Mouse (Mus musculus): ENCODE measurements around the gene Phlda2. TPM values are rescaled to one million over a fixed set of nuclear protein-coding genes. Genes with fewer than 3 reads are reported as not detected.

Gene Phlda2
- polyA plus RNA-seq, 1 experiment, result 0.39 TPM

GRCm38 (mm10) chr7:143506271-143506670 is 3.3 kb upstream of the Phlda2 start:
- Histone ChIP-seq H3K4me1 (replicated peaks; ENCODE audit: control insufficient read depth, insufficient read depth, low read length) (peaks cover 6% of the 10 kb centered on the region; the same call in 1 of the 2 replicates), H3K36me3 (ENCODE audit: control insufficient read depth, insufficient read depth, low read length) (no peaks in the 10 kb centered on the region), H3K27ac (ENCODE audit: control insufficient read depth, insufficient read depth, low read length) (no peak overlapping the region), H3K4me3 (ENCODE audit: control insufficient read depth, insufficient read depth, low read length) (no peak overlapping the region), H3K27me3 (ENCODE audit: control insufficient read depth, insufficient read depth, low read length) (peaks cover 13% of the 10 kb centered on the region; the same call in 1 of the 2 replicates)
- no peak for DNase-seq
- no peak for TF ChIP-seq CTCF (IDR thresholded peaks at IDR 0.05; ENCODE audit: borderline replicate concordance, control insufficient read depth, extremely low read depth, insufficient read depth, low read length, poor library complexity)
- TF ChIP-seq POLR2A (IDR thresholded peaks at IDR 0.05; ENCODE audit: control insufficient read depth, extremely low read depth, insufficient read depth, low read length, poor library complexity), result no peak
- WGBS, result 72% methylated on average over 7 of the region's 7 CpGs

DNA sequence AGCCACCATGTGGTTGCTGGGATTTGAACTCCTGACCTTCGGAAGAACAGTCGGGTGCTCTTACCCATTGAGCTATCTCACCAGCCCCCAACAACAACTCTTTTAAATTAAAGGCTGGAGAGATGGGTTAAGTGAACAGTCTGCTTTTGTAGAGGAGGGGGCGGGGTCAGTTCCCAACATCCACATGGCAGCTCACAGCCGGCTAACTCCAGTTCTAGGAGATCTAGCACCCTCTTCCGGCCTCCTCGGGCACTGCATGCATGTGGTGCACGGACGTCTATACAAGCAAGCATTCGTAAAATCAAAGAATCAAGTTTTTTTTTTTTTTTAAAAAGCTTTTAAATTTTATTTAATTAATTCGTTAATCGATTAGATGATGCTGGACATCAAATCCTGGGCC is 2.9 kb upstream of the Phlda2 start:
- peak; percentile 82 for DNase-seq
- H3K27me3 ChIP-seq (ENCODE audit: control insufficient read depth, insufficient read depth, low read length), result peaks cover 13% of the 10 kb centered on the region; the same call in 1 of the 2 replicates
- no peak overlapping the region for H3K4me3 ChIP-seq (ENCODE audit: control insufficient read depth, insufficient read depth, low read length)
- H3K27ac ChIP-seq (ENCODE audit: control insufficient read depth, insufficient read depth, low read length), result no peak overlapping the region
- TF ChIP-seq CTCF (IDR thresholded peaks at IDR 0.05; ENCODE audit: borderline replicate concordance, control insufficient read depth, extremely low read depth, insufficient read depth, low read length, poor library complexity) (peak; percentile 44; the same call in 1 of the 2 replicates), POLR2A (IDR thresholded peaks at IDR 0.05; ENCODE audit: control insufficient read depth, extremely low read depth, insufficient read depth, low read length, poor library complexity) (no peak)
- 29% methylated on average over 11 of the region's 11 CpGs for WGBS
- H3K4me1 ChIP-seq (replicated peaks; ENCODE audit: control insufficient read depth, insufficient read depth, low read length), result peaks cover 6% of the 10 kb centered on the region; the same call in 1 of the 2 replicates
- no peaks in the 10 kb centered on the region for H3K36me3 ChIP-seq (ENCODE audit: control insufficient read depth, insufficient read depth, low read length)

DNA sequence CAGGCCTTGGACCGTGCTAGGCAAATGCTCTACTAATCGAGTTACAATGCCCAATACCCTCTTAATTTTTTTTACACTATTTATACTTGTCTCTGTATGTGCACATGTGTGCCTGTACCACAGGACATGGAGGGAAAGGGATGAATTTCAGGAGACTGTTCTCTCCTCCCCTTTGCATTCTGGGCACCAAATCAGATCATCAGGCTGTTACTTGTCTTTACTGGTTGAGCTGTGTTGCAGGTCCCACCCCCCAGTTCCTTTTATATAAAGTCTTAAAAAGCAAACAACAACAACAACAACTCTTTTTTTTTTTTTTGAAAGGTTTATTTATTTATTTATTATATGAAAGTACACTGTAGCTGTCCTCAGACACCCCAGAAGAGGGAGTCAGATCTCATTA is 2.5 kb upstream of the Phlda2 start:
- no peak for TF ChIP-seq POLR2A (IDR thresholded peaks at IDR 0.05; ENCODE audit: control insufficient read depth, extremely low read depth, insufficient read depth, low read length, poor library complexity)
- no peak for TF ChIP-seq CTCF (IDR thresholded peaks at IDR 0.05; ENCODE audit: borderline replicate concordance, control insufficient read depth, extremely low read depth, insufficient read depth, low read length, poor library complexity)
- H3K36me3 ChIP-seq (ENCODE audit: control insufficient read depth, insufficient read depth, low read length), result no peaks in the 10 kb centered on the region
- no peak overlapping the region for H3K27ac ChIP-seq (ENCODE audit: control insufficient read depth, insufficient read depth, low read length)
- H3K4me3 ChIP-seq (ENCODE audit: control insufficient read depth, insufficient read depth, low read length), result no peak overlapping the region
- H3K4me1 ChIP-seq (replicated peaks; ENCODE audit: control insufficient read depth, insufficient read depth, low read length), result peaks cover 6% of the 10 kb centered on the region; the same call in 1 of the 2 replicates
- 84% methylated on average over 2 of the region's 2 CpGs for WGBS
- H3K27me3 ChIP-seq (ENCODE audit: control insufficient read depth, insufficient read depth, low read length), result peaks cover 13% of the 10 kb centered on the region; the same call in 1 of the 2 replicates
- no peak for DNase-seq

DNA sequence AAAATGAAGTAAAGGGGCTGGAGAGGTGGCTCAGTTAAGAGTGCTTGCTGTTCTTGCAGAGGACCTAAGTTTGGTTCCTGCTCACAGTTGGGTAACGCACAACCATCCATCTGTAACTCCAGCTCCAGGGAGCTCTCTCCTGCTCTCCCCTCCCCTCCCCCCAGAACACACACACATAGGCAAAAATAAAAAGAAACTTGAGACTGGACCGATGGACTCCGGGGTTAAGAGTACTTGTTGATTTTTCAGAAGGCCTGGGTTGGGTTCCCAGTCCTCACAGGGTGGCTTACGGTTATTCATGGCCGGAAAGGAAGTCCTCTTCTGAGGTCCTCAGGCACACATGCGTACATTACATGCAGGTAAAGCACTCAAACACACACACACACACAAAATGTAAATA is 976 bp upstream of the Phlda2 start:
- WGBS, result 95% methylated on average over 6 of the region's 6 CpGs
- no peaks in the 10 kb centered on the region for H3K36me3 ChIP-seq (ENCODE audit: control insufficient read depth, insufficient read depth, low read length)
- no peak for DNase-seq
- H3K27ac ChIP-seq (ENCODE audit: control insufficient read depth, insufficient read depth, low read length), result no peak overlapping the region
- peaks cover 13% of the 10 kb centered on the region; the same call in 1 of the 2 replicates for H3K27me3 ChIP-seq (ENCODE audit: control insufficient read depth, insufficient read depth, low read length)
- peaks cover 6% of the 10 kb centered on the region; the same call in 1 of the 2 replicates for H3K4me1 ChIP-seq (replicated peaks; ENCODE audit: control insufficient read depth, insufficient read depth, low read length)
- H3K4me3 ChIP-seq (ENCODE audit: control insufficient read depth, insufficient read depth, low read length), result no peak overlapping the region
- no peak for TF ChIP-seq POLR2A (IDR thresholded peaks at IDR 0.05; ENCODE audit: control insufficient read depth, extremely low read depth, insufficient read depth, low read length, poor library complexity)
- no peak for TF ChIP-seq CTCF (IDR thresholded peaks at IDR 0.05; ENCODE audit: borderline replicate concordance, control insufficient read depth, extremely low read depth, insufficient read depth, low read length, poor library complexity)

- peak overlapping the region; percentile 3; the same call in 1 of the 2 replicates for H3K4me3 ChIP-seq (ENCODE audit: control insufficient read depth, insufficient read depth, low read length)
- no peak for DNase-seq
- TF ChIP-seq POLR2A (IDR thresholded peaks at IDR 0.05; ENCODE audit: control insufficient read depth, extremely low read depth, insufficient read depth, low read length, poor library complexity) (no peak), CTCF (IDR thresholded peaks at IDR 0.05; ENCODE audit: borderline replicate concordance, control insufficient read depth, extremely low read depth, insufficient read depth, low read length, poor library complexity) (no peak)
- no peak overlapping the region for H3K27ac ChIP-seq (ENCODE audit: control insufficient read depth, insufficient read depth, low read length)
- H3K36me3 ChIP-seq (ENCODE audit: control insufficient read depth, insufficient read depth, low read length), result no peaks in the 10 kb centered on the region
- H3K4me1 ChIP-seq (replicated peaks; ENCODE audit: control insufficient read depth, insufficient read depth, low read length), result peaks cover 6% of the 10 kb centered on the region; the same call in 1 of the 2 replicates
- peaks cover 13% of the 10 kb centered on the region; the same call in 1 of the 2 replicates for H3K27me3 ChIP-seq (ENCODE audit: control insufficient read depth, insufficient read depth, low read length)
- WGBS, result 5% methylated on average over 55 of the region's 55 CpGs
Measured at GRCm38 (mm10) chr7:143501643-143502417, 1.1 kb downstream of the Phlda2 start.

GRCm38 (mm10) chr7:143500912-143501311 is 2.0 kb downstream of the Phlda2 start:
- 61% methylated on average over 2 of the region's 2 CpGs for WGBS
- no peaks in the 10 kb centered on the region for H3K36me3 ChIP-seq (ENCODE audit: control insufficient read depth, insufficient read depth, low read length)
- no peak overlapping the region for H3K4me3 ChIP-seq (ENCODE audit: control insufficient read depth, insufficient read depth, low read length)
- no peak for DNase-seq
- H3K27ac ChIP-seq (ENCODE audit: control insufficient read depth, insufficient read depth, low read length), result no peak overlapping the region
- H3K27me3 ChIP-seq (ENCODE audit: control insufficient read depth, insufficient read depth, low read length), result peaks cover 13% of the 10 kb centered on the region; the same call in 1 of the 2 replicates
- H3K4me1 ChIP-seq (replicated peaks; ENCODE audit: control insufficient read depth, insufficient read depth, low read length), result peaks cover 6% of the 10 kb centered on the region; the same call in 1 of the 2 replicates
- no peak for TF ChIP-seq CTCF (IDR thresholded peaks at IDR 0.05; ENCODE audit: borderline replicate concordance, control insufficient read depth, extremely low read depth, insufficient read depth, low read length, poor library complexity)
